Mouse (Mus musculus): ENCODE measurements around the gene Aadacl3. TPM values are rescaled to one million over a fixed set of nuclear protein-coding genes. Genes with fewer than 3 reads are reported as not detected.

The Aadacl3 gene
- not detected in 2 replicates for polyA plus RNA-seq (2016; fragmentation: Nextera tagmentation; extraction: Ambion mirVana)

DNA sequence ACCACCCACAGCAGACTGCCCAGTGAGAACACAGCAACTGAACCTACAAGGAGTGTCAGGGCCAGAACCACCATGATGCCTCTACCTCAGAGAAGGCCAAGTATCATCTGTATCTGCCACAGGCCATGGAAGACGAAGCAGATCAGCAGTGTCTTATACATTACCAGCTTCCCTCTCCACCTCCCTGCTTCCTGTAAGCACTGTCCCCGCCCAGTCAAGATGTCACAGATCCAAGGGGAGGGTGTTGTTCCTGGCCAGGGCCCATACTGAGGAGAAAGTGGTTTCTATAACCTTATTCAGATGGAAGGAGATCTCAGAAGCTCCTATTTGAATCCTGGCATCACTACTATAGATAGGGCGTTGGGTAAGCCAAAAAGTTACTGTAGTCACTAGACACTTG lies at the start of gene Aadacl3:
Aadacl3 (minus strand) TSS at position 101 of the 400 bp plus-strand sequence.
- Histone ChIP-seq H3K9me3 (replicated peaks) (peaks cover 32% of the 10 kb centered on the region), H3K36me3 (no peaks in the 10 kb centered on the region), H3K27me3 (no peaks in the 10 kb centered on the region), H3K4me2 (replicated peaks) (no peak within 1 kb of the TSS), H3K4me1 (no peaks in the 10 kb centered on the region), H3K9ac (no peak within 1 kb of the TSS), H3K27ac (no peak within 1 kb of the TSS), H3K4me3 (no peak within 1 kb of the TSS)
- 84% methylated on average over 3 of the region's 3 CpGs for whole genome bisulfite sequencing
- no peak for ATAC-seq (ENCODE audit: low FRiP score)

DNA sequence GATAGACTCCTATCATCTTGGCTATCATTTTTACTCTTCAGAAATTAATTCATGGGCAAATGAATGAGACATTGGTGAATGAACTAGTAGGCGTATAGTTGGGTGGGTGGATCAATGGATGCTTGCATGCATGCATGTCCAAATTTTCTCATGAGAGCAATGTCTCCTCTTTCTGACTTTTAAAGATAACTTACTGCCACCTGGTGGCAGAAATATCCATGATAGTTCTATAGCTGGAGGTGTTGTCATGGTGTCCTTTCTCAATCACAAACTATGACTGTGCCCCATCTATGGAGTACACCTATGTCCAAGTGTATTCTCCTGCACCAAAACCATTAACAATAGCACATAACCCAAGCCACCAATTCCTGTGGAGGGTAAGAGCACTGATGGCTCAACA lies 43.0 kb upstream of the Aadacl3 start:
- Histone ChIP-seq H3K27me3 (no peaks in the 10 kb centered on the region), H3K27ac (no peak overlapping the region), H3K4me3 (no peak overlapping the region), H3K36me3 (no peaks in the 10 kb centered on the region), H3K9ac (no peak overlapping the region), H3K4me1 (no peaks in the 10 kb centered on the region), H3K9me3 (replicated peaks) (peaks cover 31% of the 10 kb centered on the region), H3K4me2 (replicated peaks) (no peak overlapping the region)
- 81% methylated on average over 1 of the region's 1 CpGs for WGBS
- no peak for ATAC-seq (ENCODE audit: low FRiP score)

DNA sequence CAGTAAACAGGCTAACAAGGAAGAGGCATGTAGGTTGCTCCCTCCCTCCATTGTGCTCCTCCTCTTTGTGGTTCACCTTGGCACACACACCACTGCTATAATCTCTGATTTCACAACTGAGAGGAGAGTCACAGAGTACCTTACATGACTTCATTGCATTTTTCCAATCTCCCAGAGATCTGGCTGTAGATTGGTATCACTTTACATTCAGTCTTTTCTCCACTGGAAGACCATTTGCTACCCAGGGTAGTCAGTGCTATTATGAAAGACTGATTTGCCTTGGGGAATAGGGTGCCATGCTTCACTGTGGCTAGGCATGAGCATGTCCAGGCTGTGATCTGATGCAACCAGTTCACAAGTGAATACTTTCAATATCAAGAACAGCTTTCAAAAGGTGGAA lies 29.8 kb upstream of the Aadacl3 start:
- Histone ChIP-seq H3K27ac (no peak overlapping the region), H3K36me3 (no peaks in the 10 kb centered on the region), H3K4me3 (no peak overlapping the region), H3K4me1 (no peaks in the 10 kb centered on the region), H3K9me3 (replicated peaks) (peaks cover 29% of the 10 kb centered on the region), H3K9ac (no peak overlapping the region), H3K4me2 (replicated peaks) (no peak overlapping the region), H3K27me3 (no peaks in the 10 kb centered on the region)
- no peak for ATAC-seq (ENCODE audit: low FRiP score)

DNA sequence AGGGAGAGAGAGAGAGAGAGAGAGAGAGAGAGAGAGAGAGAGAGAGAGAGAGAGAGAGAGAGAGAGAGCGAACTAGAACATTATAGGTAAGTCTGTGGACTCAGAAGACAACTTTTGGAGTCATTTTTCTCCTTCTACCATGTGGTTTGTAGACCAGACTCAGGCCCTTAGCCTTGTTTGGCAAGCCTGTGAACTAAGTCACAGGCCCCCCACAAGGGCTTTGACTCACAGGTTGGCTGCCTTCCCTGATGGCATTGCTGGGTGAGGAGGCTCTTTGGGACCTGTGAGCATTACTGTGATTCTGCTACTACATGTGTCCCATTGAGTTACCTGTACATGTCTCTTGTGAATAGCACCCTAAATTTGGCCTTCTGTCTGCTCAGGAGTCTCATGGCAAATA lies 4.5 kb upstream of the Aadacl3 start:
- Histone ChIP-seq H3K4me1 (no peaks in the 10 kb centered on the region), H3K27me3 (no peaks in the 10 kb centered on the region), H3K9me3 (replicated peaks) (peaks cover 33% of the 10 kb centered on the region), H3K9ac (no peak overlapping the region), H3K27ac (no peak overlapping the region), H3K4me3 (no peak overlapping the region), H3K4me2 (replicated peaks) (no peak overlapping the region), H3K36me3 (no peaks in the 10 kb centered on the region)
- WGBS, result 89% methylated on average over 1 of the region's 1 CpGs
- no peak for ATAC-seq (ENCODE audit: low FRiP score)

DNA sequence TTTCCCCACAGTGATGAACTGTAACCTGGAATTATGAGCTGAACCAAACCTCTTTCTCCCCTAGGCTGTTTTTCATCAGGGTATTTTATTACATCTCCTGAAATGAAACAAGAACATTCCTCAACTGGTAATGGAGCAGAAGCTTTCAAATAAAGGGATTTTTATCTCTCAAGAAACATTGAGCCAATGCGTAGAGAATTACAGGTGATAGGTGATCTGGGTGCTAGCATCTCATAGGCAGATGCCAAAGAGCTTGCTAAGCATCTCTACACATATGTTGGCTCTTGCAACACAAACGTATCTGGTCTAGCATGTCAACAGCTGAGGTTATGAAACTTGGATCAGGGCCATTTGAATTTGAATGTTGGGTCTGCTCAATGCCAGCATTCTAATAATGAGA lies 1.6 kb upstream of the Aadacl3 start:
- ATAC-seq (ENCODE audit: low FRiP score), result no peak
- 85% methylated on average over 2 of the region's 2 CpGs for WGBS
- Histone ChIP-seq H3K27ac (no peak overlapping the region), H3K36me3 (no peaks in the 10 kb centered on the region), H3K27me3 (no peaks in the 10 kb centered on the region), H3K4me3 (no peak overlapping the region), H3K4me1 (no peaks in the 10 kb centered on the region), H3K4me2 (replicated peaks) (no peak overlapping the region), H3K9ac (no peak overlapping the region), H3K9me3 (replicated peaks) (peaks cover 31% of the 10 kb centered on the region)

DNA sequence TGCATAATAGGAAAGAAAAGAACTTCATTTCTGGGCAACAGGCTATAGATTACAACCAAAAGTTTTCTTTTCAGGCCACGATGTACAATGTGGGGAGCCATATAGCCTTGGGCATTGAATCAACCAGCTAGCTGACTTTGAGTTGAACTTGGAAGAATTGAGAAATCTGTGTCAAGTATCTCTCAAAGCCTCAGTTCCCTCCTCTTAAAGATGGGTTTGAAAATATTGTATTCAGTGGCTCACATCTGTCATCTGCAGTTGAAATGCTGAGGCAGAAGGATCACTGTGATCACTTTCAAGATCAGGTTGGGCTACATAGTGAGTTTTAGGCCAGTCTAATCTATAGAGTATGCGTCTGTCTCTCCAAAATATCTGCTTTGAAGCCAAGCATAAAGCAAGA lies 10.3 kb downstream of the Aadacl3 start, which contains the start of gene Gm9944:
Gm9944 (minus strand) TSS at position 101 of the 400 bp plus-strand sequence.
- Histone ChIP-seq H3K27me3 (no peaks in the 10 kb centered on the region), H3K36me3 (no peaks in the 10 kb centered on the region), H3K9ac (no peak within 1 kb of the TSS), H3K4me3 (no peak within 1 kb of the TSS), H3K9me3 (replicated peaks) (peaks cover 15% of the 10 kb centered on the region; the same call in 1 of the 2 replicates), H3K4me2 (replicated peaks) (no peak within 1 kb of the TSS), H3K27ac (no peak within 1 kb of the TSS), H3K4me1 (no peaks in the 10 kb centered on the region)
- 70% methylated on average over 2 of the region's 2 CpGs for WGBS
- no peak for ATAC-seq (ENCODE audit: low FRiP score)

DNA sequence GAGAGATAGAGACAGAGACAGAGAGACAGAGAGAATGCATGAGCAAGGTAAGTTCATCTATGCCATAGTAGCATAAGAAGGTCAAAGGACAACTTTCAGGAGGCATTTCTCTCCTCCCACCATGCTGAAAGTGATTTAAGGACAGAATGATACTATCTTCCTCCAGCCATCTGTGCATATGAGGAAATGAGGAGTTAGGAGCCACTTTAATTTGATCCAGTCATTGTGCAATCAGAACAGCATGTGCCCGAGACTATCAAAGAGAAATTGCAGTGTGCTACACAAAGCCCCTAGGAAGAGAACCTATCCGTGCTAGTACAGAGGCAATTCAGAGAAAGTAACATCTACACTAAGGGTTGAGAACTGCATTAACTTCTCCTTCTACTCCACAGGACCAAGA lies 15.0 kb downstream of the Aadacl3 start:
- H3K27ac ChIP-seq, result no peak overlapping the region
- no peaks in the 10 kb centered on the region for H3K9me3 ChIP-seq (replicated peaks)
- WGBS, result 85% methylated on average over 2 of the region's 2 CpGs
- ATAC-seq (ENCODE audit: low FRiP score), result no peak
- no peaks in the 10 kb centered on the region for H3K4me1 ChIP-seq
- H3K36me3 ChIP-seq, result no peaks in the 10 kb centered on the region
- no peak overlapping the region for H3K9ac ChIP-seq
- H3K27me3 ChIP-seq, result no peaks in the 10 kb centered on the region
- no peak overlapping the region for H3K4me2 ChIP-seq (replicated peaks)
- H3K4me3 ChIP-seq, result no peak overlapping the region

DNA sequence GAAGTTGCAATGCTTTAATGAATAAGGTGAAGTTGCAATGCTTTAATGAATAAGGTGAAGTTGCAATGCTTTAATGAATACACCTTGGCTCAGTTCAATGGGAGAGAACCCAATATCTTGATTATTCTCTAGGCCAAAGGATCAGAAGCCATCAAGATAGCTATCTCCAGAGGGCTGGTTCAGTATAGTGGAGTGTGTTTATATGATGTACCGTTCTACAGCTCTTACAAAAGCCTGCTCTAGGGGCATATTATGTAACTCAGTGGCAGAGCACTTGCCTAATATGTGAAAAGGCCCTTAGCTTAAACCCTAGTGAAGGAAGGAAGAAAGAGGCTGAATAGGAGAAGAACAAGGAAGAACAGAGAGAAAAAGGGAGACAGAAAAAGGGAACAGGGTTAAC lies 22.0 kb downstream of the Aadacl3 start:
- WGBS, result 83% methylated on average over 1 of the region's 1 CpGs
- no peaks in the 10 kb centered on the region for H3K4me1 ChIP-seq
- ATAC-seq (ENCODE audit: low FRiP score), result no peak

DNA sequence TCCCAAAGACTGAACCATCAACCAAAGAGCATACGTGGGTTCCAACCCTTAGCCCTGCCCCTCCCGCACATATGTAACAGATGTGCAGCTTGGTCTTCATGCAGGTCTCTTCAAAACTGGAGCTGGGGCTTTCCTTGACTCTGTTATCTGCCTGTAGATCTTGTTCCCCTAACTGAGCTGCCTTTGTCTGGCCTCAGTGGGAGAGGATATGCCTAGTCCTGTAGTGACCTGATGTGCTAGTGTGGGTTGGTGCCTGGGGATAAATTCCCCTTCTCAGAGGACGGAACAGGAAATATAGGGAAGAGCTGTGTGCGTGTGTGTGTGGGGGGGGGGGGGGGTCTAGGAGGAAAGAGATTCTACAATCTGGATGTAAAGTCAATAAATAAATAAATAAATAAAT lies 22.5 kb downstream of the Aadacl3 start:
- no peak overlapping the region for H3K4me2 ChIP-seq (replicated peaks)
- no peak overlapping the region for H3K4me3 ChIP-seq
- no peaks in the 10 kb centered on the region for H3K27me3 ChIP-seq
- H3K4me1 ChIP-seq, result no peaks in the 10 kb centered on the region
- H3K9ac ChIP-seq, result no peak overlapping the region
- 0 out of 2 replicates have a peak, but pooled peaks cover 12% of the 10 kb centered on the region for H3K9me3 ChIP-seq (replicated peaks)
- no peaks in the 10 kb centered on the region for H3K36me3 ChIP-seq
- WGBS, result 88% methylated on average over 4 of the region's 4 CpGs
- no peak overlapping the region for H3K27ac ChIP-seq
- ATAC-seq (ENCODE audit: low FRiP score), result no peak

More for the DNA sequence above, 22.0 kb downstream of the Aadacl3 start:
- H3K9ac ChIP-seq, result no peak overlapping the region
- H3K9me3 ChIP-seq (replicated peaks), result 0 out of 2 replicates have a peak, but pooled peaks cover 12% of the 10 kb centered on the region
- no peak overlapping the region for H3K4me2 ChIP-seq (replicated peaks)
- no peaks in the 10 kb centered on the region for H3K36me3 ChIP-seq
- no peaks in the 10 kb centered on the region for H3K27me3 ChIP-seq
- no peak overlapping the region for H3K4me3 ChIP-seq
- H3K27ac ChIP-seq, result no peak overlapping the region

DNA sequence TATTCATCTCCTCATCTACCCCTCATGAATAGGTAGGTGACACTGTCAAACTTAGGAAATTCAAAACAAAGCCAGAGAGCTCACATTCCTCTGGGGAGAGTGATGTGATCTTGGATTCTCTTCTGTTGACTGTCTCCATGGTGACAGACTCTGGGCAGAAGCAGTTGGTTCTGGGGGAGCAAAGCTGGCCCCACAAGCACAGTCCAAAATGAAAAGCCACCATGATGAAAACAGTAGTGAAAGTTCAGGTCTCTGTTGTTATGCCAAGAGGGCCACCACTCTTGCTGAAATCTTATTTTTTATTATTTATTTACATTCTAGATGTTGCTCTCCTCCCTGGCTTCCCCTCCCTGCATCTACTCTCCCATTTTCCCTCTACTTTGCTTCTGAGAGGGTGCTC lies 24.9 kb downstream of the Aadacl3 start, which contains the start of gene 1700012P22Rik:
1700012P22Rik (minus strand) TSS at position 101 of the 400 bp plus-strand sequence.
- Histone ChIP-seq H3K9ac (no peak within 1 kb of the TSS), H3K27me3 (no peaks in the 10 kb centered on the region), H3K36me3 (no peaks in the 10 kb centered on the region), H3K4me2 (replicated peaks) (no peak within 1 kb of the TSS), H3K4me3 (no peak within 1 kb of the TSS), H3K4me1 (no peaks in the 10 kb centered on the region), H3K9me3 (replicated peaks) (0 out of 2 replicates have a peak, but pooled peaks cover 12% of the 10 kb centered on the region), H3K27ac (no peak within 1 kb of the TSS)
- ATAC-seq (ENCODE audit: low FRiP score), result no peak

DNA sequence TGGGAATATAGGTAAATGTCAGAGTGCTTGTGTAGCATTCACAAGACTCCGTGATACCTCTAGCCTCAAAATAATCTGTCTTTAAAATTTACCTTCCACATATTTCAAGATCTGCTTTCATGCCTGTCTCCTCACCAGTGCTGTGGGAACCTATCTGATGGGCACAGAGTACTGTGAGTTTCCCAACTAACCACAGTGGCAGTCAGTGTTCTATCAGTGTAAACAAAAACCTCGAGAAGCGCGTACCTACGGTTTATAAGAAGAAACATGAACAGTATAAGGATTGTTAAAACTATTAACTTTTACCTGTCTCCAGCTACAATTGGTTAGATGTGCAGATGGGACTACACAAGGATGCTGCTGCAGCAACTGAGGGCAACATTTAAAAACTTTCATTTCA lies 30.3 kb downstream of the Aadacl3 start:
- no peaks in the 10 kb centered on the region for H3K36me3 ChIP-seq
- no peak overlapping the region for H3K9ac ChIP-seq
- H3K27ac ChIP-seq, result no peak overlapping the region
- H3K27me3 ChIP-seq, result no peaks in the 10 kb centered on the region
- H3K4me2 ChIP-seq (replicated peaks), result no peak overlapping the region
- no peaks in the 10 kb centered on the region for H3K4me1 ChIP-seq
- ATAC-seq (ENCODE audit: low FRiP score), result no peak
- no peak overlapping the region for H3K4me3 ChIP-seq
- 89% methylated on average over 5 of the region's 5 CpGs for WGBS
- 0 out of 2 replicates have a peak, but pooled peaks cover 11% of the 10 kb centered on the region for H3K9me3 ChIP-seq (replicated peaks)

DNA sequence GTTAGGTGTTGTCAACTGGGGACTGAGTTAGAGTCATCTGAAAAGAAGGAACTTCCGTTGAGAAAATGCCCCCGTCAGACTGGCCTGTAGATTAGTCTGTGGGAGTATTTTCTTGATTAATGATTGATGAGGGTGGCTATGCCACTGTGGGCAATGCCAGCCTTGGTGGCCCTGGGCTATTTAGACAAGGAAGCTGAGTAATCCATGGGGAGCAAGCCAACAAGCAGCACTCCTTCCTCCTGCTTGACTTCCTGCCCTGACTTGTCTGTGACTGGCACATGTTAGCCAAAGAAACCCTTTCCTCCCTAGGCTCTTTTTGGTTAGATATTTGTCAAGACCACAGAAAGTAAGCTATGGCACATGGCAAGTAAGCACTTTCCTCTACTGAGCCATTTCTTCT lies 32.8 kb downstream of the Aadacl3 start:
- Histone ChIP-seq H3K9ac (no peak overlapping the region), H3K27me3 (no peaks in the 10 kb centered on the region), H3K4me3 (no peak overlapping the region), H3K4me1 (no peaks in the 10 kb centered on the region), H3K27ac (no peak overlapping the region), H3K9me3 (replicated peaks) (0 out of 2 replicates have a peak, but pooled peaks cover 9% of the 10 kb centered on the region), H3K4me2 (replicated peaks) (no peak overlapping the region), H3K36me3 (no peaks in the 10 kb centered on the region)
- ATAC-seq (ENCODE audit: low FRiP score), result no peak
- WGBS, result 88% methylated on average over 2 of the region's 2 CpGs

DNA sequence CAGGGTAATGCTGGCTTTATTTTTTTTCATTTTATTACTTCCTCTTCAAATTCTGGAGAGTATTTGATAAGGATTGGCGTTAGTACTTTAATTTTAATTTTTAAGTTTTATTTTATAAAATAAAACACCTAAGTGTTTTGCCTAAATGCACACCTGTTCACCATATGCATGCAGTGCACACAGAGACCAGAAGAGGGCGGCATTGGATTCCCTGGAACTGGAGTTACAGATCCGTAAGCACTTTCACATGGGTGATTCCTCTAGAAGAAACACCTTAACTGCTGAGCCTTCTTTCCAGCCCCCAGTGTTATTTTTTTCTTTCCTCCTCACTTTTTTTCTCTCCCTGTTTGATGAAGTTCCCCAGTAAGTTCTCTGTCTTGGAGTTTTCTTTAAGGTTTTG lies 34.7 kb downstream of the Aadacl3 start:
- Histone ChIP-seq H3K4me2 (replicated peaks) (no peak overlapping the region), H3K9me3 (replicated peaks) (0 out of 2 replicates have a peak, but pooled peaks cover 9% of the 10 kb centered on the region), H3K27ac (no peak overlapping the region), H3K9ac (no peak overlapping the region), H3K27me3 (no peaks in the 10 kb centered on the region), H3K4me1 (no peaks in the 10 kb centered on the region), H3K36me3 (no peaks in the 10 kb centered on the region), H3K4me3 (no peak overlapping the region)
- WGBS, result 26% methylated on average over 3 of the region's 3 CpGs
- ATAC-seq (ENCODE audit: low FRiP score), result no peak

Data from hindbrain, embryonic 12.5 days (tissue).